Mouse (Mus musculus) testis, postnatal 14 days (tissue): ENCODE data around the gene Cmc2.

ENCODE experiments used
- DNase-seq: peaks from one replicate; pipeline ENCODE4 v3.0.0; 2021; ENCODE audit warnings: low spot score

Cmc2 gene

GRCm38 (mm10) chr8:116842678-116843077 is 78.6 kb downstream of the Cmc2 start:
- no peak for DNase-seq
